Comparison of ENCODE assay signal across 12 mouse cellular contexts in the genomic region with DNA sequence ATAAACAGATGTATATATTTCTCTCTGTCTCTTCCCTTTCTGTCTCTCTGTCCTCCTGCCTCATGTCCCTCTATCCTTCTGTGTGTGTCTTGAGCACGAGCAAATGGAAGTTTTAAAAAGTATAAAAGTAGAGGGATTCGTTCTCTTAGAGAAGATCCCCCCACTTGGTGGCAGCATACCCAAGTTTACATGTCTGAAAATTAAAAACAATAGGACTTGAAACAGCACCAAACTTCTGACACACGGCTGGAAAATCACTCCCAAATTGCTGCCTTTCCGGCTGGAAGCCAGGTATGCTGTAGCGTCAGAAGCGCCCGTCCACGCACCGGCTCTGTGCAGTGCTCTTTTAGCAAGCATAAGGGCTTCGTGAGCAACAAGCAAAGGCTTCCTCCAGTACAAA. TPM values are rescaled to one million over a fixed set of nuclear protein-coding genes. Genes with fewer than 3 reads are reported as not detected.
DNase-seq lines count a peak whose midpoint lies in the region; ATAC-seq and TF ChIP-seq lines count a peak whose summit lies in the region.
"Had no signal": no experiment of that assay in that cellular context is flagged by ENCODE, and none has a peak within 500 bp of the region (broad histone marks: within the 10 kb centered on the region; RNA-seq: fewer than 3 reads in every experiment).

No protein-coding gene starts in this region.

- H3K9me3 ChIP-seq in hindbrain, embryonic 14.5 days (ENCODE audit: control insufficient read depth, low read length): no peaks in the 10 kb centered on the region
- no peaks in the 10 kb centered on the region for H3K9me3 ChIP-seq in hindbrain, embryonic 13.5 days
- H3K9me3 ChIP-seq in lung, postnatal 0 days (ENCODE audit: low read length): no peaks in the 10 kb centered on the region

- 74% methylated on average over 10 of the region's 10 CpGs for WGBS in hindbrain, embryonic 14.5 days
- 80% methylated on average over 10 of the region's 10 CpGs for WGBS in hindbrain, embryonic 13.5 days
- 48% methylated on average over 10 of the region's 10 CpGs for WGBS in lung, postnatal 0 days

- no peaks in the 10 kb centered on the region for H3K27me3 ChIP-seq in hindbrain, embryonic 14.5 days (ENCODE audit: control insufficient read depth, insufficient read depth, low read length)
- H3K27me3 ChIP-seq in hindbrain, embryonic 13.5 days: no peaks in the 10 kb centered on the region
- no peaks in the 10 kb centered on the region for H3K27me3 ChIP-seq in lung, postnatal 0 days (replicated peaks; ENCODE audit: insufficient read depth, low read length)

- H3K4me1 ChIP-seq in hindbrain, embryonic 14.5 days (replicated peaks; ENCODE audit: control insufficient read depth, insufficient read depth, low read length): no peaks in the 10 kb centered on the region
- H3K4me1 ChIP-seq in hindbrain, embryonic 13.5 days (replicated peaks): no peaks in the 10 kb centered on the region
- H3K4me1 ChIP-seq in lung, postnatal 0 days (ENCODE audit: insufficient read depth, low read depth, low read length): no peaks in the 10 kb centered on the region

- no peak overlapping the region for H3K9ac ChIP-seq in hindbrain, embryonic 14.5 days
- H3K9ac ChIP-seq in hindbrain, embryonic 13.5 days: no peak overlapping the region
- H3K9ac ChIP-seq in lung, postnatal 0 days (replicated peaks; ENCODE audit: low read depth): no peak overlapping the region

- peak; percentile 63 for DNase-seq in hindbrain, embryonic 14.5 days (ENCODE audit: low spot score)
- DNase-seq in lung, postnatal 0 days (ENCODE audit: low spot score): peak; percentile 12
- no peak for DNase-seq in lung, postnatal 14 days
- peak; percentile 23 for DNase-seq in layer of hippocampus, adult 9-11 months
- DNase-seq in right cerebral cortex, postnatal 10 days (ENCODE audit: low spot score in 2 of 2): peak; percentile 35 to 41

- H3K4me2 ChIP-seq in hindbrain, embryonic 14.5 days (replicated peaks): no peak overlapping the region
- H3K4me2 ChIP-seq in hindbrain, embryonic 13.5 days: no peak overlapping the region
- H3K4me2 ChIP-seq in lung, postnatal 0 days (replicated peaks; ENCODE audit: low read depth, low read length): 0 out of 2 replicates have a peak overlapping the region, but pooled peaks have one; percentile 27

- no peak for ATAC-seq in hindbrain, embryonic 14.5 days (ENCODE audit: low FRiP score)
- ATAC-seq in hindbrain, embryonic 13.5 days (ENCODE audit: low FRiP score): no peak
- no peak for ATAC-seq in lung, postnatal 0 days
- no peak for ATAC-seq in monocyte, adult 5-6 weeks (replicated peaks; ENCODE audit: insufficient number of reproducible peaks, low FRiP score, low TSS enrichment, poor library complexity, severe bottlenecking)

- H3K4me3 ChIP-seq in hindbrain, embryonic 14.5 days (replicated peaks; ENCODE audit: low read length): no peak overlapping the region
- H3K4me3 ChIP-seq in hindbrain, embryonic 13.5 days: no peak overlapping the region
- H3K4me3 ChIP-seq in lung, postnatal 0 days (ENCODE audit: low read depth, low read length): no peak overlapping the region

- no peak overlapping the region for H3K27ac ChIP-seq in hindbrain, embryonic 14.5 days
- no peak overlapping the region for H3K27ac ChIP-seq in hindbrain, embryonic 13.5 days
- no peak overlapping the region for H3K27ac ChIP-seq in lung, postnatal 0 days (ENCODE audit: low read length)

- TF ChIP-seq EP300 in lung, postnatal 0 days (IDR thresholded peaks at IDR 0.05): no peak

- no peaks in the 10 kb centered on the region for H3K36me3 ChIP-seq in hindbrain, embryonic 14.5 days (replicated peaks; ENCODE audit: control insufficient read depth, insufficient read depth)
- H3K36me3 ChIP-seq in hindbrain, embryonic 13.5 days: no peaks in the 10 kb centered on the region
- no peaks in the 10 kb centered on the region for H3K36me3 ChIP-seq in lung, postnatal 0 days (ENCODE audit: insufficient read depth, low read length)

- TF ChIP-seq CTCF in lung, postnatal 0 days (IDR thresholded peaks at IDR 0.05): peak; percentile 28

RNA-seq across cellular contexts. Expression of a gene that starts 8.7 kb away (rescaled TPM):
- polyA plus RNA-seq in hindbrain, embryonic 14.5 days (2014; fragmentation: Nextera tagmentation; extraction: Ambion mirVana): not detected in 2 replicates
- not detected in 2 replicates for polyA plus RNA-seq in hindbrain, embryonic 13.5 days (2015; fragmentation: Nextera tagmentation; extraction: Ambion mirVana)
- polyA plus RNA-seq in lung, postnatal 0 days (2015; fragmentation: Nextera tagmentation; extraction: Ambion mirVana): not detected in 2 replicates
- 0.32 TPM in 1 of 3 replicates, not detected in the others for total RNA-seq in monocyte, adult 5-6 weeks (2017)
- total RNA-seq: adrenal gland, postnatal 36 days; hematopoietic stem cell, adult 5-6 weeks; liver, adult 2 months; MEL had no signal
- polyA plus RNA-seq: liver, adult 2 months; small intestine, adult 2 months had no signal

RNA-seq across cellular contexts. Expression of a gene that starts 14.3 kb away (rescaled TPM):
- 8.7 and 10.5 TPM in 2 replicates for polyA plus RNA-seq in hindbrain, embryonic 14.5 days (2014; fragmentation: Nextera tagmentation; extraction: Ambion mirVana)
- polyA plus RNA-seq in hindbrain, embryonic 13.5 days (2015; fragmentation: Nextera tagmentation; extraction: Ambion mirVana): 7.9 and 10.0 TPM in 2 replicates
- 20.3 and 20.7 TPM in 2 replicates for polyA plus RNA-seq in lung, postnatal 0 days (2015; fragmentation: Nextera tagmentation; extraction: Ambion mirVana)
- 21.8 to 51.2 TPM (median 24.5 TPM) in 3 replicates for total RNA-seq in monocyte, adult 5-6 weeks (2017)
